Mouse (Mus musculus) frontal cortex, postnatal 36 days (tissue): ENCODE results near the gene March1.
"Not testable (repeated sequence)": the region's sequence is repeated elsewhere in the genome, so short reads cannot be mapped to it uniquely, and the experiment has no call there.

Experiments
- DNase-seq, 2 experiments: peaks; one replicate each; pipeline ENCODE4 v3.0.0; 2022; ENCODE audit warnings: low spot score in 2 of 2

Gene March1

DNA sequence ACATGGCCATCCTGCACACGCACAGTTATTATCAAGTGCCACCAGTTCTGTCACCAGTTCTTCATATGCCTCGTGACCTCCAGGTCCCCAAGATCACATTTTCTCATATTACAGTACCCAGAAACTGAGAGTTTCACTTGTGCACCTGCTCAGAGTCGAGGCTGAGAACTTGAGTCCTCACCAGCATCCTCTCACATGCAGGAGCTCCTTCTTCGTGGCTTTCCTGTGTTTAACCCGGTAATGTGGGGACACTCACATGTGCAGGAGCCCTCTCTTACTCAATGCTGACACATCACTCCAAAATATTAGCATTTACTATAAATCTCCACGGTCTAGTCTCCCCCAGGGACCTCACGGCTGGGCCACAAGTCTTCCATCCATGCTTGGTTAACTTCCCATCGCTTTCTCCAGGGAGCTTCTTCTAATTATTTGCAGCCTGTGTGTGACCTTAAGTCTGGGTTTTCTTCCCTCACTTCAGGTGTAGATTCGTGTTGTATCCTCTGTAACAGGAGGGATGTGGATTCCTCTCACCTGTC lies 792.4 kb downstream of the March1 start:
- DNase-seq = no peak

DNA sequence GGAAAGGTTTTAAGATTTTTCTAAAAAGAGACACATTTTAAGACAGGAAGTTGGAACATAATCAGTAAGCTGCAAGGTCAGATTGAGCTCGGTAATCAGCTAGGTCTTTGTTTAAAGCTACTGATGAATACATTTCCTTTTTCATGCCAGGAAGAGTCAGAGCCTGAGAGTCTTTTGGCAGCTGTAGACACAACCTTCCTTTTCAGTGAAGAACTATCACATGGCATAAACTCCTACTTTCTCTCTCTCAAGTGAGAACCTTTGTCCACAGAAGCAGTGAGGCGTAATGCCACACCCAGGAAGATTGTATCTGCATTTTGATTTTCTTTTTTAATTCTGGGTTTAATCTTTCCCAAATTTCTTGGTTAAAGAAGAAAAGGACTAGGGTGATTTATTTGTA lies 795.4 kb downstream of the March1 start:
- DNase-seq = no peak

DNA sequence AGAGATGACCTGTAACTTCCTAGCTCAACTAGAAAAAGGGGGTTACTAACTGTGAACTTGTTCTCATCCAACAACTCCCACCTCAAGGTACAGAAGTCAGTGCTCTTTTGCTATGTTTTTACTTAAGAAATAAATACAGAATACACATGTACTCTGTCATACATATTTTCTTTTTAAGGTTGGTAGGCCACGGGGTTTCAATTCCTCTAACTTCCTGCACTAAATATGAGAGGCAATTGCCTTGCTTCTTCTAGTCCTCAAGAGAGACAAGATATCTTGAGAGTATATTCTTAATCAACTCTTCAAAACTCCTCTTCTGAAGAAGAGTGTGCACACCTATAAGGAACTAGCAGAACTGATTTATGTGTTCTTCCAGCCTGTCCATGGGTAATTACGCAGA lies 797.5 kb downstream of the March1 start:
- no peak for DNase-seq

DNA sequence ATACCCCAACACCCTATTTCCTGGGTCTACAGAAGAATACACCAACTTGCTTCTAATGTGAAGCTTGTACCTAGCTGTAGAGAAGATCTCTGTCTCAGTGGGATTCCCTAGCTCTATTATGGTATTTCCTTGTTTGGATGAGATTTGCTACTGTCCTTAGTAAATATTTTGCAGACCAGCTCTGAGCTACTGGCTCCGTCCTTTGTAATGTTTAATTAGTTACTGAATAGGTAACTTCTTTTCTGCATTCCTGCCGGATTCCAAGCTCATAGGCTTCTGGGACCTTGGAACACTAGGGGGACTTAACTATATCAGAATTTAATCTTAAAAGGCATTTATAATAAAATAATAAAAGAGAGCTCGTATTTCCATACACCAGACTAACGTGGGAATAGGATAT lies 799.9 kb downstream of the March1 start:
- DNase-seq = not testable (repeated sequence)

DNA sequence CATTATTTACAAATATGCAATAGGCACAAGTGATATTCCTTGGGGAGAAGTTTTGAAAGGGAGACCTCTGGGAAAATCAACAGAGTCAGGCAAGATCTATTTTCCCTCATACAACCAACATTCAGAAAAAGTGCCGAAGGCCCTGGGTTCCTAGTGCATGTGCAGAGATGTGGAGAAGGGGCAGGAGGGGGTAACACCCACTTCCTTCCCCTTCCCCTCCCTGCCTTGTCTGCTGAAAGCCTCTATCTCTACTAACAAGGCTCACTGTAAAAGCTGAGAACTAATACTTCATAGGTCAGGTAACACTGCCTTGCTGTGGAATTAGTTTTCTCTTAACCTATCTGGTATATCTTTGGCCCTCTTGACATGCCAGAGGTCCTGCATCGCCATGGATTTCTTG lies 812.9 kb downstream of the March1 start:
- DNase-seq = no peak

DNA sequence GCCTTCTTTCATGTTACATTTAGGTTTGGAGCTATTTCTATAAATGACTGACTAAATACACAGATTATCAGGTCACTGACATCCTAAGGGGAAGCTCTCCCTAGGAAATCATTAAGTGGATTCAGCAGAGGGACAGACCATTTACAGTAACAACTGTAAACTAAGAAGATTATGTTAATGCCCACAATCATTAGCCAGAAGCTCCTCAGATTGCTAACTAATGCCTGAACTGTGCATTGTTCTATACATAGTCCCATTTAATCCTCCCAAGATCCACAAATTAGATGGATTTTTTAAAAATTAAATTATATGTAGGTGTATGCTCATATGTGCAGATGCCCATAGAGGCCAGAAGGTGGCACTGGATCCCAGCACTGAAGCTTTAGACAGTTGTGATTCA lies 815.9 kb downstream of the March1 start:
- DNase-seq = no peak

DNA sequence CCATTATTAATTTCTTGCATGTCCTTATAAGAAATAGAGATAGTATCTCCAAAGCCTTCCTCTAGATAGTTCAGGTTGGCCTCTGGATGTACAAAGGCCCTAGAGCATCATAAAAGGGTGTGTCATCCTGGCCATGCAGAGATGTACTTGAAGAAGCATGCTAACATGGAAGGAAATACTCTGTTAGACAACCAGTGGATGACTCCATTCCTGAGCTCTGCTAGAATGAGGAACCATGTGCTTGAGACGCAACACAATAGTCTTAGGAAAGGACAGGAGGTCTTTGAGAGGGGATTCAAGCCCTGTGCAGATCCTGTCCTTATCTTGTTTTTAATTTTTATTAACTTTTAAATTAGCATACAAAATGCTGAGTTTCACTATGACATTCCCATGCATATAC lies 819.1 kb downstream of the March1 start:
- no peak for DNase-seq

DNA sequence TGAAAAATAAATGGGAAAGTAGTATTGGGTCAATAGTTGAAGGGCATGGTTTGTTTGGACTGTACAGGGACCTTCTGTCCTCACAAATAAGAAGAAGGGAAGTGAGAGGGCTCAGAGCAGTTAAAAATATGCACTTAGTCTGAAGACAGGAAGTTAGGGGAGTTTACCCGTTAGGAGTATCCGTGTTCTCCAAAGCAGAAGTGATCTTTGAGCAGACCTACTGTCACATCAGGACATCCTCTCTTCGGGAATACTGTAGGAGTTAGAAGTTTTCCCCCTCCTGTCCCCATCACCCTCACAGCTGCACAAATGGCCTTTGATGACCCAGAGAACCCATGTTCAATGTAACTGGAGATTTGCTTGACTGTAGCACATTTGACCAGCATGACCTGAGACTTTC lies 820.2 kb downstream of the March1 start:
- no peak for DNase-seq

DNA sequence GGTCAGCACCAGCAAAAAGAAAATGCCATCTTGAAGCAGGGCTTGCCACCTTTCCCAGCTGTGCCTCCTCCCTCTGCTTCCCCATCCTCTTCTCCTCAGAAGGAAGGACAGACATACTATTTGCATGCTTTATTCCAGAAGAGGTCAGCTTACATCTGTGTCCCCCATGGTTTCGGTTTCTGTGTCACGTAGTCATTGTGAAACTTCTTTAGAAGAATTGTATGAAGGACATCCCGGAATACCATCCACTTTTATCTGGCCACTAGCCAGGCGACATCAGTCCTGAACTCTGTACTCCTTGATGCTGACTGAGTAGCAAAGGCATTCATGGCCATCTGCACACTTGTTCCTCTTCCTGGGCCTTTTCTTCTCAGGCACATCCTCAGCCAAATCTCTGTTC lies 820.8 kb downstream of the March1 start:
- DNase-seq = no peak

DNA sequence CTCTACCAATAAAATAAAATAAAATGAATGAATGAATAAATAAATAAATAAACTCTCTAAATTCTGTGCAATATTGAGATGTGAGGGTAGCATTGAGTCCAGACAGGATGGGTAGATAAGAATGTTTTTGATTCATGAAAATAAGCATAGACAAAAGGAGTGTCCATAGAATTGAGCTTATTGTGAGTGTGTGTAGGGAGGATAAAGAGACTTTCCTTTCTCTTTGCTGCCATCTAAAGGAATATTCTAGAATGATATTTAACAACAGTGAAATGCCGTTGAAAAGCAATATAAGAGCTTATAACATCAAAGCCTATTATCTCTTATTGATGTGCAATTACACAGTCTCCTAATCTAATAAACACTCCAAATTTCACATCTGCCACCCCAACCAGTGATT lies 823.4 kb downstream of the March1 start:
- no peak for DNase-seq

DNA sequence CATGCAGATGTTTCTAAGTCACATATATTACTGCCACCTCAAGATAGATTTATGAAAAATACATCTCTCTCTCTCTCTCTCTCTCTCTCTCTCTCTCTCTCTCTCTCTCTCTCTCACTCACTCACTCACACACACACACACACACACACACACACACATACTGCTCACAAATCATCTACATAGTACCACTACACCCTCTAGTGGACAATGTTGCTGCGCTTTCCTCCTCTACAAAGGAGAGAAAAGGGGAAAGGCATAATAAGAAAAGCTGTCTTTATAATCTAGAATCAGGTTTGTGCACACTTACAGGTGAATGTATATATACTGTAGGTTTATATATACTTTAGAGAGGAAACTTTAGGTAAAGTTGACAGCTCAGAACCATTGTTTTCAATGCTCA lies 825.1 kb downstream of the March1 start:
- peak; percentile 15 to 41 for DNase-seq

DNA sequence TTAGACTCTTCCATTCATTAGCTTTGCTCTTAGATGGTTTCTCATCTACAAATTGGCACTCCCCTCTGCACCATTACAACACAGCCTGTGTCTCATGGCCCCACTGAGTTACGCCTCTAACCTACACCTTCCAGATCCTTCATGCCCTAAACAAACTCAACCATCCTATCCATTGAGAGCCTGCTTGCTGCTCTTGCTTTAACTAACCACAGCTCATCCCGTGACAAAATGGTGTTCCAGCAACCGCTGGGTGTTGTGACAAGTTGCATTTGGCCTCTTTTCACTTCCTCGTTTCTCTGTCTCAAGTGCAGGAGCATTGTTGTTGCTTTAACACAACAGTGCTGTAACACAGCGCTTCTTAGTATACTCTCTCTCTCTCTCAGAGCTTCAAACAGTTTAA lies 826.4 kb downstream of the March1 start:
- no peak for DNase-seq

DNA sequence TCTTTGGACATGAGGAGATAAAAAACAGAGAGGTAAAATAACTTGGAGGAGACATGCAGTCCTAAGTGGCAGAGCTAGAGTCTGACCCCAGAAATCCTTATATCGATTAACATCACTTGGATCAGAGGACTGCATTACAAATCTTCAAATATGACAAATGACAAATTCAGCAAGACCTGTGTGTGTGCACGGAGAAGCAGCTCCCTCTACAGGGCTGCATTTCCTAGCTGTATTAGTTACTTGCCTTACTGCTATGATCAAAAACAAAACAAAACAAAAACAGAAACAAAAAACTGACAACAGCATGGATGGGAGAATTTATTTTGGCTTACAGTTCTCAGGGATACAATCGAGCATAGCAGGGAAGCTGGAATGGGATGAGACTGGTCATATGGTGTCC lies 827.7 kb downstream of the March1 start:
- no peak for DNase-seq

DNA sequence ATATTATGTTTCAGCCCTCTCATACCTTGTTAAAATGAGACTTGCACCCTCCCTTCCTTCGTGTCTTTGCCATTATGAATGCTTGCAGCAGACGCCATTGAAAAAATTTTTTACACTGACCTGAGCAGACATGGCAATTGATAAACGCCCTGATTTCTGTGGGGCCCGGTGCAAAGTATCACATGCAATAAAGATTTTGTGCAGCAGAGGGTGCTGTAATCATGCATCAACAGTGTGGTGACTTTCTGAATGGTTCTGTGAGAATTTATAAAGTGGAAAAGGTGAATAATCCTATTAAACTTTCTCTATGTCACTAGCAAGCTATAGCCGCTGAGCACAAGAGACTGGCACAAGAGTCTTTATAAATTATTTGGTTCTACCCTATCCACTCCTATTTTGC lies 833.0 kb downstream of the March1 start:
- peak; percentile 33 to 67 for DNase-seq

DNA sequence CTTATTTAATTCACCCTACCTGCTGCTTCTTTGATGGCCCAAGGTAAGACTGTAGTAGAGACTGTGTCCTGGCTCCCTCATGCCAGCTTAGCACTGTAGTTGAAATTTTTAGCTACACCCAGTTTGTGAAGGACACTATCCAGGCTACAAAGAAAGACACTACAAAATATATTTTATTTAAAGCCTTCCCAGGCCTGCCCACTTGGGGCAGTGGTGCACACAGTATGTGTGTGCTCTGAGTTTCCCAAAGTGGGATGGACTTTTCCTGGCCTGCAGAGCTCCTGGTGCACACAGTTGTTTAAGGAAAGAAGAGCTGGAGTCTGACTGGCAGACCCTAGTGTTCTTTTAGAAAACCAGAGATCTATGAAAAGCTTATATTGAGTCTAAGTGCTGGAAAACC lies 839.4 kb downstream of the March1 start:
- DNase-seq = no peak

DNA sequence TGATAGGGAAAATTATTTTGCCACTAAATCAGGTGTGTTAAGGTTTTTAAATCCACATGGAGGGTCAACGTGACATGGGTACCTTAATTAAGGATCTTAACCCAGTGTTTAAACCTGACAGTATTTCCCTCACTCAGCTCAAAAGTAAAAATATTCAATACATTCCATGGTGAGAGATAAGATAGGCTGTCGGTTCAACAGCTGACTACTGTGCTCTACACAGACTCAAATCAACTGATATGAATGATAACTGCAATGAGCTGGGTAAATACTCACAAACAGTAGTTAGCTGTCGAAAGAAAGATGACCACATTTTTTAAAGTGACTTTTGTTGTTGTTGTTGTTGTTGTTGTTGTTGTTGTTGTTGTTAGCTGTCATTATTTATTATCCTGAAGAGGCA lies 852.1 kb downstream of the March1 start:
- no peak for DNase-seq

DNA sequence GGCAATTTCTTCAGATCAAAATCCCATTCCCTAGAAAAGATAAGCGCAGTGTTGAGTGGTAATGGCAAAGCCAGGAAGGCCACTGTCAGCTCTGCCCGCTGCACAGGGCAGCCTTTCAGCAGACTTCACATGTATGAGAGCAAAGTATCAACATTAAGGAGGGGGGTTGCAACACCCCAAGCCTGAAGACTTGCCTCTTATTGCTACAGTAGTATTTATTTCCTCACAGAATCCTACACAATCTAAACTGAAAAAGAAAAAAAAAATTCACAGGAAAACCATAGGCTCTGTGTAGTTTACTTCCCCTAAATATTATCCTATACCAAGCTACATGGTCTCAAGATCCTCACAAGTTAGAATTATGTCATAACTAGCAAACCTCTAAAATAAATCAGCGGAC lies 859.2 kb downstream of the March1 start:
- no peak for DNase-seq

DNA sequence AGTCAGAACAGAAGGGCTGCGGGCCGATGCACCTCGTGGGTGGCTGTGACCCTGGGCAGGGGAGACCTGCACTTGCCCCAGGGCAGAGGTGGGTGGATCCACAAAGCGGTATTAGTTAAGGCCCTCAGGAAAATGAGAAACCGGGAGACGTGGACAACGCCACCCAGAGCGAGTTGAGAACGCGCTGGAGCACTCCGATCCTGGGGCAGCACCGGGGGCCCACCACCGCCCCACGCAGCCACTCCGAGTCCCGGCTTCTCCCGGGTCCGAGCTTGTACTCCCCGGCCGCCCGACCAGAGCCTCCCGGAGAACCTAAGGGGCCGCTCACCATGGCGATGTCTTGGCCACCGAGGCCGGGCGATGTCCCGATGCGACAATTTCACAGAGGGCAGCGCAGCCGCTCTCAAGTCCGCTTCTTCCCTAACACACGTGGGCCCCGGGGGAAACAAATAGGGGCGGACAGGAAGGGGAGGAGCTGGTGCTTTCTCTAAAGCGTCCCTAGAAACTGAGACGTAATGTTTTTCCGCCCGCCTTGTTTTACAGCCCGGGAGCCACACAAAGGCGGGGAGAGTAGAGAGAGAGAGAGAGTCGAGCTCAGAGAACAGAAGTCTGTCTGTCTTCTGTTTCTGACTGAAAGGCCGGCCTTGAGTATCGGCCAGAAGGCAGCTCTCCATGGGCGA lies 868.5 kb downstream of the March1 start, which contains the start of gene Tma16:
TSS of gene Tma16 (minus strand) at position 447 of the 680 bp plus-strand sequence.
- DNase-seq = peak; percentile 87 to 88

DNA sequence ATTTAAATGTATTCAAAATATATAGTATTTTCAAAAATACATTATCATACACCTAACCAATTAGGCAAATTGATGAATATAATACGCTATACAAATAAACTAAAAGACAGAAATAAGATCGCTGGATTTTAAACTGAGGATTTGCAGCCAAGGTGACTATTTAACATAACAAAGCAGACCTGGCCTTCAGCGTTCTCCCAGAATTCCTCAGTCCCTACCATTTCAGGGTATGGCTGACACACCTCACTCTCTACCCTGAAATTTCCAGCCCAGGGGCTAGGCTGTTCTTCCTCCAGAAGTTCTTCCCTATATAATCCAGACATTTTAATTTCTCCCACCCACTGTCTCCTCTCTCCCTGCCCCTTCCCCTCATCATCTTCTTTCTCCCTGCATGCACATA lies 870.9 kb downstream of the March1 start:
- no peak for DNase-seq

DNA sequence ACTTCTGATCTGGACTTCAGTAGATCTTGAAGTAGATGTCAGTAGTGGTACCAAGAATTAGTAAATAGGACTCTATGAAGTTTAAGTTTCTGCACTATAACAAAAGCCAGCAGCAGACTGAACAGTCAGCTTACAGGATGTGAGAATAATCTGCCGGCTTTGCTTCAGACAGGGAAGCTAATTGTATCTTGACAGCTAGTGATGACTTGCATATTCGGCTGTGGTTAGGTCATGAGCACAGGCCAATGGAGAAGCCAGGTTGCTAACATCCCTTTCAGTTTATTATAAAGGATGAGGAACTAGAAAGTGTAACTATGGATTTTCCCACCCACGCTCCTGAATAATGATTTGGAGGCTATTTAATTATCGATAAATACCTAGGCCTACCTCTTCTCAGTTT lies 872.9 kb downstream of the March1 start:
- no peak for DNase-seq

DNA sequence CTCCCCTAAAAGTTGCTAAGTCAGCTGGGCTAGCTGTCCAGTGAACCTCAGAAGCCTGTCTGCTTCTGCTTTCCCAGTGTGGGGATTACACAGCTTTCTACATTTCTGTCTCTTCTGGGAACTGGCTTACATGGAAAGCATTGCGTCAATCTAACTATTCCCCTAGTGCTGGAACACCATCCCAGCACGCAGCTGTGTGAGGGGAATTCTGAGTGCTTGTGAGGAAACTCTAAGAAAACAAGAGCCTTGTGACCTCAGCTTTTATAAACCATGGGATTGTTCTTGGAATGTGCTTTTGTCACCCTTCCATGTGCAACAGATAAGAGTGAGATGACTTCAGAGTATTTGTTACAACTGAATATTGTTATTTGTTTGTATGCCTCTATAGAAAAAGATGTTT lies 876.8 kb downstream of the March1 start:
- no peak for DNase-seq

DNA sequence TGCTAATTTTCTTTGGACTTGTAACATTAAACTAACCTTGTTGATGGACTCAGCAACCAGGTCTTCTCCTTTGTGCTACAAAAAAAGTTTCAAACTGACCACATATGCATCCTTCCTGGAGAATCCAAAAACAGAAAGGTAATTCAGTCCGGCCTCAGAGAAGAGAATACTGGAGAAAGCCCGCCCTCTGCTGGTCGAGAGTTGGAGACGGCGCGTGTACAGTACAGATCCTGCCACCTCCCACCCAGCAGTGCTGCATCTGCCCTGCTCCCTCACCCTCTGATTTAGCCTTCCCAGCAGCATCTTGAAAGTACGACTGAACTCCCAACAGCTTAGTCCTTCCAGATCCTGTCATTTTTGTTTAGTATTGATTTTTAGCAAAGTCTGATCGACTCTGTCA lies 878.0 kb downstream of the March1 start:
- peak; percentile 79 to 84 for DNase-seq

DNA sequence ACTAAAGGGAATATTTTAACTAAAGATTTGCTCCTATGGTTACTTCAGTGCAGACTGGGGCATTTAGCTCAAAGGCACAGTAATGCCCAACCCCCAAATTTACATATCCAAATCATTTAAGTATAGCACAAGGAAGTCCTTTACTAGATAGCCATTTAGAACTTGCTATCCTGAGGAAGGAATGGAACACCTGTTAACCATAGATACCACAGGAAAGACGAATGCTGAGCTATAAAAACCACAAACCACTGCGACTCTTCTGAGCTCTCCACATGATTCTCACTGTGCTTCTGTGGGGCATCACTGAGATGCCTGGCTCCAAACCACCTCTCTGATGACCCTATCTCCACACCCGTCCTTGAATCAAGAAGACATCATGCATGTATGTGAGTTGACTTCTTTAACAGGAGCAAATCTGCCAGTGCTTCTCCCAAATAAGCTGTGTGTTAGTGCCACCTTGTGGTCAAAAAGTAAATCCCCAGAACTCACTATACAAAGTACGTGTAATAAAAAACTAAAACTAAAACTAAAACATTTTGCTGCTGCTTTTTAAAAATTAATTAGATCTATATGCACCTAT lies 879.4 kb downstream of the March1 start:
- peak; percentile 9 to 56 for DNase-seq

DNA sequence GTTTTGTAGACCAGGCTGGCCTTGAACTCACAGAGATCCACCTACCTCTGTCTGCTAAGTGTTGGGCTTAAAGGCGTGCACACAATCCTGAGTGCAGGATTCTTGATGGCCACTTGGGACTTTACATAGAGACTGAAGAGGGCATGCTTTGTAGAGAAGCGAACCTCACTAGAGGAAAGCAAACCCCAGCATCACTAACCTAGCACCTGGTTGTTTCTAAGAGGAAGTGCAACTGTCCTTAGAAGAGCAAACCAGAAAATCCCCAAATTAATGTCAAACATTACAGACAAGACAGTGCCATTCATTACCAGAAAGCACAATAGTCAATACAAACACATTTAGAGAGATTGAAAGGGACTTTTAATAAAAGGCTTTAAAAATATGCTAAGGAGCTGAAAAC lies 885.7 kb downstream of the March1 start:
- no peak for DNase-seq
